Mouse (Mus musculus): ENCODE measurements around the gene Adamtsl4. TPM values are rescaled to one million over a fixed set of nuclear protein-coding genes. Genes with fewer than 3 reads are reported as not detected.
A peak's percentile ranks its signal among the peaks of the same experiment; 100 is the strongest.
"Not testable (repeated sequence)": the region's sequence is repeated elsewhere in the genome, so short reads cannot be mapped to it uniquely, and the experiment has no call there.

The Adamtsl4 gene
- polyA plus RNA-seq, 1 experiment from 2014 or later: 1.6 TPM

DNA sequence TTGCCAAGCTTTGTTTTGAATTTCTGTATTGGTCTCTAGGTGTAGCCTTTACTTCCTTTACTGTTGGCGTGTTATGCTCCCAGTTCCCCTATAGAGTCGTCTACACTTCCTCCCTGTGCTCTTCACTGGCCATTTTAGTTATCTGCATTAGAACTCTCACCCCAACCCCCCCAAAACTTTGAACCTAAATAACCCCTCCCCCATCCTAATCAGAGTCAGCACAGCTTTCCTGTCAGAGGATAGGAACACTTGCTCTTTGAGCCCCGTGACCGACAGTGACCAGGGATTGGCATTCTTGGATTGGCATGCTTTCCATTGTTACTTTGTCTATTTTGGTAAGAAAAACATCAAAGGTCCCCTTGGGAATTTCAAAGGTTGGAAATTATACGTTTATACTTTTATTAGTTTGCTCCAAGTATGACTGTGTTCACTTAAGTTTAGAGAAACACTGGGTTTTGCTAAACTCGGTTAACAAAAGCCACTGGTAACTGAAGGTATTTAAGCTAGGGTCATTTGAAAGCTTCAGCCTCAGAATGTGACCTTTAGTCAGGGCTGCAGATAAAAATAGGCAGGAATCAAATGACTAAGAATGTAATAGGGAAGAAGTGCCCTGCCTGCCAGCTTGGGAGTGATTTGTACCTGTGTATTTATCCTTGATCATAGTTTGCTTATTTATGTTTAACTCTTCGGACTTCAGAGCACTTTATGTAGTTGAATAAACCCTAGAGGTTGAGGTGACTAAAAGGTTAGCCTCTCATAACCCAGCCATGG lies 25.6 kb downstream of the Adamtsl4 start:
- Histone ChIP-seq H3K36me3 (replicated peaks) (peaks cover 67% of the 10 kb centered on the region), H3K27ac (no peak overlapping the region), H3K4me1 (peaks cover 72% of the 10 kb centered on the region), H3K9me3 (no peaks in the 10 kb centered on the region), H3K4me3 (peak overlapping the region; percentile 99; the same call in 1 of the 2 replicates), H3K27me3 (ENCODE audit: poor library complexity, severe bottlenecking) (no peaks in the 10 kb centered on the region)
- no peak for DNase-seq (ENCODE audit: extremely low spot score, low spot score)
- WGBS: 69% methylated on average over 7 of the region's 7 CpGs

DNA sequence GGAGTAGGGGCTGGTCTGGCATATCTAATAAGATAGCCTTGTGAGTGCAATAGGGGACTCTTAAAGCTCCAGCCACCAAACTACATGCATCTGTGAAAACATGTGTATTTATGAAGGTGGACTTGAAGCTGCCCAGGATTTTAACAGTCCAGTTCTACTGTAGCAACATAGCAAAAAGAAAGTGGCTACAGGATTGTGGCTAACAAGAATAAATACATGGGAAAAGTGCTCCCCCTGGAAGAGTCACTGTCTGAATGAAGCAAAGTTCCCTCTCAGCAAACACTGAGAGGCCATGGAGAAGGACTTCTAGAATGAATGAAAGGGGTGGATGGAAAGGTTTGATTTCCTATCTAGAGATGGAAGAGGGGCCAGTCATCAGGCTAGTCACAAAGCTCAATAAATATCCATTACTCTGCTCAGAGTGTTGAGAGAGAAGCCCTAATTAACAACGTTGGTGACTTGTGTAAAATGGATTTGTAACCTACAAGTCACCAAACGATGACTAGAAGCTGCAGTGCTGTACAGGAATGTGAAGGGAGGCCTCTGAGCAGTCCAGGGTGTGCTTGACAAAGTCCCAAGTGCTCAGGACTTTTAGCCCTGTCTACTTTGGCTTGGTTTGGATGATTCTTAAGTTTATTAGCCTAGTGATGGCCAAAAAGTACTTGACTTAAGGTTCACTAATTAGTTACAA lies 26.8 kb downstream of the Adamtsl4 start:
- Histone ChIP-seq H3K27ac (peak overlapping the region; percentile 100; the same call in 1 of the 2 replicates), H3K4me3 (peak overlapping the region; percentile 99), H3K36me3 (replicated peaks) (peaks cover 59% of the 10 kb centered on the region), H3K9me3 (no peaks in the 10 kb centered on the region), H3K4me1 (peaks cover 61% of the 10 kb centered on the region), H3K27me3 (ENCODE audit: poor library complexity, severe bottlenecking) (no peaks in the 10 kb centered on the region)
- WGBS: 73% methylated on average over 2 of the region's 2 CpGs
- no peak for DNase-seq (ENCODE audit: extremely low spot score, low spot score)

DNA sequence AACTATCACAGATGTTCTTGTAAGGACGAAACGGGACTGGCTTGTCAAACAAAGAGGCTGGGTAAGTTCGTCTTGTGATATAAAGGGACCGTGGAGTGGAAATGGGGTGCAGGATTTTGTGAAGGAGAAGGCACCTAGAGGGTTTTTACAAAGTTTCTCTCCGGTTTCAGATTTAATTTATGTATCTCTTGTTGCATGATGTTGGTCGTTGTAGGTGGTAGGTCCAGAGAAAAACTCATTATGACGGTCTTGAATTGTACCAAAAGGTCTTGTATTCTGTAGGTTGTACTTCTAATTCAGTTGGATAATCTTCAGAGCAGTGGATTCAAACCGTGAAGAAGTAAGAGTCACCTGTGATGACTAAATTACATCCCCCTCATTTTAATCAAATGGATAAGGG lies 27.8 kb downstream of the Adamtsl4 start:
- no peak for DNase-seq (ENCODE audit: extremely low spot score, low spot score)
- H3K27me3 ChIP-seq (ENCODE audit: poor library complexity, severe bottlenecking): no peaks in the 10 kb centered on the region
- peak overlapping the region; percentile 100 for H3K27ac ChIP-seq
- 6% methylated on average over 8 of the region's 8 CpGs for WGBS
- H3K9me3 ChIP-seq: no peaks in the 10 kb centered on the region
- H3K4me3 ChIP-seq: peak overlapping the region; percentile 99
- H3K4me1 ChIP-seq: peaks cover 54% of the 10 kb centered on the region
- H3K36me3 ChIP-seq (replicated peaks): peaks cover 51% of the 10 kb centered on the region

DNA sequence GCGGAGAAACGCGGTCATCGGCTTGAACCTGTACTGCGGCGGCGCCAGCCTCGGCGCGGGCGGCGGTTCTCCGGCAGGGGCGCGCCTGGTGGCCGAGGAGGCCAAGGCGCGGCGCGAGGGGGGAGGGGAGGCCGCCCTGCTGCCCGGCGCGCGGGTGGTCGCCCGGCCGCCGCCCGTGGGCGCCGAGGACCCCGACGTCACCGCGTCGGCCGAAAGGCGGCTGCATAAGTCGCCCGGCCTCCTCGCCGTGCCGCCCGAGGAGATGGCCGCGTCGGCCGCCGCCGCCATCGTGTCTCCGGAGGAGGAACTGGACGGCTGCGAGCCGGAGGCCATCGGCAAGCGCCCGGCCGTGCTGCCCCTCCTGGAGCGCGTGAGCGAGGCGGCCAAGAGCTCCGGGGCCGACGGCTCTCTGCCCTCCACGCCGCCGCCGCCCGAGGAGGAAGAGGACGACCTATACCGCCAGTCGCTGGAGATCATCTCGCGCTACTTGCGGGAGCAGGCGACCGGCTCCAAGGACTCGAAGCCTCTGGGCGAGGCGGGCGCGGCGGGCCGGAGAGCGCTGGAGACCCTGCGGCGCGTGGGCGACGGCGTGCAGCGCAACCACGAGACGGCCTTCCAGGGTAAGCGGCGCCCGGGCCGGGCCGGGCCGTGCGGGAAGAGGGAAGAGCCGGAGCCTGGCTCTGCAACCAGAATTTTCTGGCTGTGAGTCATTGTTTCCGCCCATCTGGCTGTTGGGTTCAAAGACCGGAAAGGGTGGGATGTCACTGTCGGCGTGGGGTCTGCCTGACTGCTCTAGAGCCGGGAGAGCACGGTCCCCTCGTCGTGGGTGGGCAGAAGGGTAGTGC lies 28.6 kb downstream of the Adamtsl4 start:
- H3K27ac ChIP-seq: peak overlapping the region; percentile 100
- peaks cover 45% of the 10 kb centered on the region for H3K4me1 ChIP-seq
- WGBS: under 1% methylated on average over 97 of the region's 113 CpGs
- peaks cover 43% of the 10 kb centered on the region for H3K36me3 ChIP-seq (replicated peaks)
- peak overlapping the region; percentile 99 for H3K4me3 ChIP-seq
- no peaks in the 10 kb centered on the region for H3K27me3 ChIP-seq (ENCODE audit: poor library complexity, severe bottlenecking)
- peak; percentile 84 for DNase-seq (ENCODE audit: extremely low spot score, low spot score)
- no peaks in the 10 kb centered on the region for H3K9me3 ChIP-seq

DNA sequence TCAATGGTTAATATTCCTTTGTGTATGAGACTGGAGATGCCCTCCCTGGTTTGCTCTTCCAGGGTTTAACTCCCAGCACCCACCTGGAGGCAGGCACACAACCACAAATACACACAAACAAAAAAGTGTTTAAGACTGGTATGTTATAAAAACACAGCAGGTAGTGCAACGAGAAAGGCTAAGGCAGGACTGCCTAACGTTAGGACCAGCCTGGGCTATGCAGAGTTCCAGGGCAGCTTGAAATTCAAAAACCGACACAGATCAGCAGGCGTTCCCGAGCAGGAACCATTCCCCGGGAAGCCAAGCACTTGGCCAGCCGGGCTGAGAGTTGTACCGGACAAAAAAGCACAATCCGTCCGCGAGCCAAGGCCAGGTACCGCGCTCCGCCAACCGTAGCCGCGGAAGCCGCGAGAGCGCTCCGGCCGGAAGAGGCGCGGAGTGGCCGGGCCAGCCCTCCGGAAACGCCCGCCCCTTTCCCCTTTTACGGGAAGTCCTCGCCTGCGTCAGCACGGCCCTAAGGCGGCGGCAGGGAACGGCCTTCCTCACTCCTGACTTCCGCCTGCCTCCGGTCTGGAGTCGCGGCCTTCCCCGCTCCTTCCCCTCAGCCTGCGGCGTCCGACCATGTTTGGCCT lies 29.4 kb downstream of the Adamtsl4 start, which contains the start of gene Mcl1:
Gene Mcl1, plus strand, starts transcription at position 553 of the 632 bp plus-strand sequence.
- under 1% methylated on average over 43 of the region's 43 CpGs for WGBS
- peak within 1 kb of the TSS; percentile 99 for H3K4me3 ChIP-seq
- H3K9me3 ChIP-seq: no peaks in the 10 kb centered on the region
- H3K27me3 ChIP-seq (ENCODE audit: poor library complexity, severe bottlenecking): no peaks in the 10 kb centered on the region
- peak within 1 kb of the TSS; percentile 100 for H3K27ac ChIP-seq
- H3K4me1 ChIP-seq: peaks cover 45% of the 10 kb centered on the region
- DNase-seq (ENCODE audit: extremely low spot score, low spot score): peak; percentile 93
- H3K36me3 ChIP-seq (replicated peaks): peaks cover 35% of the 10 kb centered on the region

DNA sequence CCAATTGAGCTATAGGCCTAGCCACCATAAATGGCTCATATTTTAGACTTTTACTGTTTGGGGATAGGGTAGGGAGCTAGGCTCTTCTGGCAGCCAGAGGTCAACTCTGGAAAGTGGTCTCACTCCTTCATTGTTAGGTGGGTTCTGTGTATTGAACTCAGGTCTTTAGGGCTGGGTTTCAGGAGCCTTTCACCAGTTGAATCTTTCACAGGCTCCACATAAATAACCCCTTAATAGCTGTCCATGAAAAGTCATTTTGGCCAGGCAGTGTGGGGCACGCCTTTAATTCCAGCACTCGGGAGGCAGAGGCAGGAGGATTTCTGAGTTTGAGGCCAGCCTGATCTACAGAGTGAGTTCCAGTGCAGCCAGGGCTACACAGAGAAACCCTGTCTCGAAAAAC lies 30.0 kb downstream of the Adamtsl4 start:
- Histone ChIP-seq H3K9me3 (no peaks in the 10 kb centered on the region), H3K4me1 (peaks cover 45% of the 10 kb centered on the region), H3K27ac (peak overlapping the region; percentile 100), H3K27me3 (ENCODE audit: poor library complexity, severe bottlenecking) (no peaks in the 10 kb centered on the region), H3K36me3 (replicated peaks) (peaks cover 29% of the 10 kb centered on the region), H3K4me3 (peak overlapping the region; percentile 99)
- DNase-seq (ENCODE audit: extremely low spot score, low spot score): no peak
- 87% methylated on average over 3 of the region's 3 CpGs for WGBS

DNA sequence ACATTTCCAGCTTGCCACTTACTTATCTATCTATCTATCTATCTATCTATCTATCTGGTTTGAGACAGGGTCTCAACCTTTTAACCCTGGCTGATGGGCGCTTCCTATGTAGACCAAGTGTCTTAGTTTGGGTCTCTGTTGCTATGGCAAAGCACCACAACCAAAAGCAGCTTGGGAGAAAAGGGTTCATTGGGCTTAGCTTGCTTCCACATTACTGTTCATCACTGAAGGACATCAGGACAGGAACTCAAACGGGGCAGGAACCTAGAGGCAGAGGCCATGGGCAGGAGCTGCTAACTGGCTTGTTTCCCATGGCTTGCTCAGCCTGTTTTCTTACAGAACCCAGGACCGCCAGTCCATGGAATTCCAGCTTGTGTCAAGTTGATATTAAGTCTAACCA lies 30.6 kb downstream of the Adamtsl4 start:
- Histone ChIP-seq H3K27me3 (ENCODE audit: poor library complexity, severe bottlenecking) (no peaks in the 10 kb centered on the region), H3K4me1 (peaks cover 45% of the 10 kb centered on the region), H3K9me3 (no peaks in the 10 kb centered on the region), H3K4me3 (peak overlapping the region; percentile 99; the same call in 1 of the 2 replicates), H3K27ac (no peak overlapping the region), H3K36me3 (replicated peaks) (peaks cover 23% of the 10 kb centered on the region)
- DNase-seq (ENCODE audit: extremely low spot score, low spot score): no peak
- WGBS: 92% methylated on average over 3 of the region's 3 CpGs

DNA sequence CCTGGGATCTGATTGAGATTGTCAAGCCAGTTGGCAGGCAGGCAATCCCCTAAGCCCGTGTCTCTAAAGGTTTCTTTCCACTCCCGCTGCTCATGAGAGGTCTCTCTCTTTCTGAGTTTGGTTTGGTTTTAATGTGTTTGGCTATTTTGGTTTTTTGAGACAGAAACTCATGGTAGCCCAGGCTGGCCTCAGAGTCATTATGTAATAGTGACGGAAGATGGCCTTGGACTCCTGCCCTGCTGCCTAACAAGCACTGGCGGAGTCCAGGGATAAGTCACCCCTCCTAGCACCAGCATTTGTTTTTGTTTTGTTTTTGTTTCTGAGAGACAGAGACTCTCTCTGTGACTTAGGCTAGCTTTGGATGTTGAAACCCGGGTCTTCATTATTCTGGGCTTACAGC lies 32.3 kb downstream of the Adamtsl4 start:
- no peak for DNase-seq (ENCODE audit: extremely low spot score, low spot score)
- WGBS: 86% methylated on average over 5 of the region's 5 CpGs
- no peak overlapping the region for H3K27ac ChIP-seq
- no peak overlapping the region for H3K4me3 ChIP-seq
- H3K36me3 ChIP-seq (replicated peaks): peaks cover 6% of the 10 kb centered on the region
- no peaks in the 10 kb centered on the region for H3K9me3 ChIP-seq
- H3K4me1 ChIP-seq: peaks cover 29% of the 10 kb centered on the region
- no peaks in the 10 kb centered on the region for H3K27me3 ChIP-seq (ENCODE audit: poor library complexity, severe bottlenecking)

DNA sequence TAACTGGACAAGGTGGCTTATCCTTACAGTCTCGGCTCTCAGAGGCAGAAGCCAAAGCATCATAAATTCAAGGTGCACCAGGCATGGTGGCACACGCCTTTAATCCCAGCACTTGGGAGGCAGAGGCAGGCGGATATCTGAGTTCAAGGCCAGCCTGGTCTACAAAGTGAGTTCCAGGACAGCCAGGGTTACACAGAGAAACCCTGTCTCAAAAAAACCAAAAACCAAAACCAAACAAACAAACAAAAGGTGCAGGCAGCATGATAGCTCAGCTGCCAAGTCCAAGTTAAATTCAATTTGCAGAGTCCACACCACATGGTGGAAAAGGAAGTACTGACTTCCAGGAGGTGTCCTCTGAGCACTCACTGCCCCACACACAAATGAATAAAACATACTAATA lies 33.3 kb downstream of the Adamtsl4 start:
- not testable (repeated sequence) for DNase-seq (ENCODE audit: extremely low spot score, low spot score)
- H3K4me1 ChIP-seq: peaks cover 25% of the 10 kb centered on the region
- WGBS: 91% methylated on average over 3 of the region's 3 CpGs

DNA sequence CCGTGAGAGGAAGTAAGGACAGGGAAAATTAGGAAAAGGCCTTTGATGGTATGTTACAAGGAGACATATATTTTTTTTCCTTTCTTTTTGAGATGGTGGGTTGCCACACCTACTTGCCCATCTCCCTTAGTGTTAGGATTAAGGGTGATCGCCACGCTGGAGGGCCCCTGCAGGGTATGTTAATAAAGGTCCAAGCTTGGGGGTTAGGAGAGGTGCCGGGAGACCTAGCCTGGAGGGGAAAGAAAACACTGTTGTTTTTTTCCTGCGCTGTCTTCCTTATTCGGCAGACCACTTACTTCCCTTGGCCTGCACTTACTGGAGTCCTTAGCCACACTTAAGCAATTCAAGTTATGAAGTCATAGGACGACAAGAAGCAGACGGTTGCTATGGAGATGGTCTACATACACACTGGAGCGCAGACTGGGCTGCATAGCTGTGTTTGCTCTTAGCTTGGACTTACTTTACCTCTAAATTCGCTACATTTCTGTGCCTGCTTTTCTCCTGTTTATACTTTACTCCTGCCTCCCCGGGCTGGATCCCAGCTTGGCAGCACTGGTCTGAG lies 34.2 kb downstream of the Adamtsl4 start:
- Histone ChIP-seq H3K9me3 (no peaks in the 10 kb centered on the region), H3K27me3 (ENCODE audit: poor library complexity, severe bottlenecking) (no peaks in the 10 kb centered on the region), H3K4me1 (peaks cover 25% of the 10 kb centered on the region), H3K36me3 (replicated peaks) (no peaks in the 10 kb centered on the region), H3K27ac (peak overlapping the region; percentile 48), H3K4me3 (no peak overlapping the region)
- no peak for DNase-seq (ENCODE audit: extremely low spot score, low spot score)
- WGBS: 24% methylated on average over 11 of the region's 11 CpGs

More for the DNA sequence above, 33.3 kb downstream of the Adamtsl4 start:
- not testable (repeated sequence) for H3K27ac ChIP-seq; H3K4me3 ChIP-seq; H3K27me3 ChIP-seq (ENCODE audit: poor library complexity, severe bottlenecking); H3K9me3 ChIP-seq; H3K36me3 ChIP-seq (replicated peaks)

DNA sequence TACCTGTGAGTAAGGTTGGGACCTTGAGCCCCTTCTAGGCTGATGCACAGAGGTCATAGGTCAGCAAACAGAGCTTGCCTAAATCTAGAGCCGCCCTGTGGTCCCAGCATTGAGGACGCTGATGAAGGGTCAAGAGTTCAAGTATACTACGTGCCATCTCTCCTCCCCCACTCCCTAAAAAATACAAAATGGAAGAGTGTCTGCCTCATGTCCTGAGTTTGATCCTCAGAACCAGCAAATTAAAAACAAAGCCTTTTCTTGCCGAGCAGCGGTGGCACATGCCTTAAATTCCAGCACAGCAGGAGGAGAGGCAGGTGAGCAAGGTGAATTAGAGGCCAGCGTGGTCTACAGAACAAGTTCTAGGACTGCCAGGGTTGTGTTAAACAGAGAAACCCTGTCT lies 34.8 kb downstream of the Adamtsl4 start:
- Histone ChIP-seq H3K4me3 (no peak overlapping the region), H3K9me3 (no peaks in the 10 kb centered on the region), H3K36me3 (replicated peaks) (no peaks in the 10 kb centered on the region), H3K4me1 (peaks cover 24% of the 10 kb centered on the region), H3K27me3 (ENCODE audit: poor library complexity, severe bottlenecking) (no peaks in the 10 kb centered on the region), H3K27ac (0 out of 2 replicates have a peak overlapping the region, but pooled peaks have one; percentile 11)
- WGBS: 11% methylated on average over 6 of the region's 6 CpGs
- DNase-seq (ENCODE audit: extremely low spot score, low spot score): no peak

All from forebrain, embryonic 10.5 days (tissue).